Mouse (Mus musculus): Measurements from ENCODE around the gene Tmem247. TPM values are rescaled to one million over a fixed set of nuclear protein-coding genes. Genes with fewer than 3 reads are reported as not detected.

Gene Tmem247
- polyA plus RNA-seq, 1 experiment: not detected

GRCm38 (mm10) chr17:86946078-86946477 is 28.9 kb downstream of the Tmem247 start:
- H3K4me1 ChIP-seq (ENCODE audit: control insufficient read depth, insufficient read depth, low read length): no peaks in the 10 kb centered on the region
- DNase-seq: peak; percentile 19
- no peak overlapping the region for H3K4me3 ChIP-seq (ENCODE audit: insufficient read depth, low read depth, low read length)
- no peaks in the 10 kb centered on the region for H3K27me3 ChIP-seq (replicated peaks; ENCODE audit: control insufficient read depth, insufficient read depth, low read length)
- whole genome bisulfite sequencing: 54% methylated on average over 4 of the region's 4 CpGs
- H3K36me3 ChIP-seq (ENCODE audit: control insufficient read depth, insufficient read depth, low read length): no peaks in the 10 kb centered on the region
- H3K27ac ChIP-seq (ENCODE audit: insufficient read depth, low read depth, low read length): no peak overlapping the region
- TF ChIP-seq POLR2A (IDR thresholded peaks at IDR 0.05; ENCODE audit: low read depth, low read length) (no peak), CTCF (conservative IDR thresholded peaks at IDR 0.05; ENCODE audit: insufficient read depth, insufficient read length, low read depth, low read length) (no peak)

- H3K36me3 ChIP-seq (ENCODE audit: control insufficient read depth, insufficient read depth, low read length): no peaks in the 10 kb centered on the region
- TF ChIP-seq POLR2A (IDR thresholded peaks at IDR 0.05; ENCODE audit: low read depth, low read length) (no peak), CTCF (conservative IDR thresholded peaks at IDR 0.05; ENCODE audit: insufficient read depth, insufficient read length, low read depth, low read length) (no peak)
- H3K4me3 ChIP-seq (ENCODE audit: insufficient read depth, low read depth, low read length): no peak within 1 kb of the TSS
- H3K27ac ChIP-seq (ENCODE audit: insufficient read depth, low read depth, low read length): no peak within 1 kb of the TSS
- DNase-seq: peak; percentile 59
- WGBS: 72% methylated on average over 28 of the region's 28 CpGs
- H3K27me3 ChIP-seq (replicated peaks; ENCODE audit: control insufficient read depth, insufficient read depth, low read length): no peaks in the 10 kb centered on the region
- H3K4me1 ChIP-seq (ENCODE audit: control insufficient read depth, insufficient read depth, low read length): no peaks in the 10 kb centered on the region
Measured at GRCm38 (mm10) chr17:86947840-86948796, 31.0 kb downstream of the Tmem247 start, which contains the start of gene Atp6v1e2. Gene Atp6v1e2 (minus strand): TSS chr17:86947897.

GRCm38 (mm10) chr17:86948801-86949200 is 31.7 kb downstream of the Tmem247 start:
- no peak overlapping the region for H3K4me3 ChIP-seq (ENCODE audit: insufficient read depth, low read depth, low read length)
- H3K27me3 ChIP-seq (replicated peaks; ENCODE audit: control insufficient read depth, insufficient read depth, low read length): no peaks in the 10 kb centered on the region
- TF ChIP-seq CTCF (conservative IDR thresholded peaks at IDR 0.05; ENCODE audit: insufficient read depth, insufficient read length, low read depth, low read length): no peak
- TF ChIP-seq POLR2A (IDR thresholded peaks at IDR 0.05; ENCODE audit: low read depth, low read length): no peak
- H3K36me3 ChIP-seq (ENCODE audit: control insufficient read depth, insufficient read depth, low read length): no peaks in the 10 kb centered on the region
- DNase-seq: no peak
- no peaks in the 10 kb centered on the region for H3K4me1 ChIP-seq (ENCODE audit: control insufficient read depth, insufficient read depth, low read length)
- no peak overlapping the region for H3K27ac ChIP-seq (ENCODE audit: insufficient read depth, low read depth, low read length)
- 78% methylated on average over 6 of the region's 6 CpGs for WGBS

GRCm38 (mm10) chr17:86957239-86957638 is 40.1 kb downstream of the Tmem247 start:
- TF ChIP-seq CTCF (conservative IDR thresholded peaks at IDR 0.05; ENCODE audit: insufficient read depth, insufficient read length, low read depth, low read length): no peak
- Histone ChIP-seq H3K4me3 (ENCODE audit: insufficient read depth, low read depth, low read length) (no peak overlapping the region), H3K27ac (ENCODE audit: insufficient read depth, low read depth, low read length) (no peak overlapping the region), H3K4me1 (ENCODE audit: control insufficient read depth, insufficient read depth, low read length) (peaks cover 3% of the 10 kb centered on the region; the same call in 1 of the 2 replicates), H3K27me3 (replicated peaks; ENCODE audit: control insufficient read depth, insufficient read depth, low read length) (no peaks in the 10 kb centered on the region), H3K36me3 (ENCODE audit: control insufficient read depth, insufficient read depth, low read length) (no peaks in the 10 kb centered on the region)
- no peak for DNase-seq
- WGBS: 87% methylated on average over 5 of the region's 5 CpGs

- Histone ChIP-seq H3K27ac (ENCODE audit: insufficient read depth, low read depth, low read length) (no peak overlapping the region), H3K4me3 (ENCODE audit: insufficient read depth, low read depth, low read length) (no peak overlapping the region), H3K27me3 (replicated peaks; ENCODE audit: control insufficient read depth, insufficient read depth, low read length) (no peaks in the 10 kb centered on the region), H3K4me1 (ENCODE audit: control insufficient read depth, insufficient read depth, low read length) (peaks cover 3% of the 10 kb centered on the region; the same call in 1 of the 2 replicates), H3K36me3 (ENCODE audit: control insufficient read depth, insufficient read depth, low read length) (no peaks in the 10 kb centered on the region)
- no peak for DNase-seq
- 85% methylated on average over 14 of the region's 14 CpGs for WGBS
- no peak for TF ChIP-seq POLR2A (IDR thresholded peaks at IDR 0.05; ENCODE audit: low read depth, low read length)
- TF ChIP-seq CTCF (conservative IDR thresholded peaks at IDR 0.05; ENCODE audit: insufficient read depth, insufficient read length, low read depth, low read length): no peak
Measured at GRCm38 (mm10) chr17:86957968-86958367, 40.8 kb downstream of the Tmem247 start.

GRCm38 (mm10) chr17:86961301-86961841 is 44.2 kb downstream of the Tmem247 start:
- H3K4me1 ChIP-seq (ENCODE audit: control insufficient read depth, insufficient read depth, low read length): peaks cover 12% of the 10 kb centered on the region; the same call in 1 of the 2 replicates
- TF ChIP-seq CTCF (conservative IDR thresholded peaks at IDR 0.05; ENCODE audit: insufficient read depth, insufficient read length, low read depth, low read length) (no peak), POLR2A (IDR thresholded peaks at IDR 0.05; ENCODE audit: low read depth, low read length) (no peak)
- H3K27ac ChIP-seq (ENCODE audit: insufficient read depth, low read depth, low read length): 0 out of 2 replicates have a peak overlapping the region, but pooled peaks have one; percentile 19
- H3K4me3 ChIP-seq (ENCODE audit: insufficient read depth, low read depth, low read length): no peak overlapping the region
- WGBS: 38% methylated on average over 8 of the region's 8 CpGs
- DNase-seq: peak; percentile 63
- no peaks in the 10 kb centered on the region for H3K27me3 ChIP-seq (replicated peaks; ENCODE audit: control insufficient read depth, insufficient read depth, low read length)
- no peaks in the 10 kb centered on the region for H3K36me3 ChIP-seq (ENCODE audit: control insufficient read depth, insufficient read depth, low read length)

Data from kidney, adult 2 months (tissue).